Mouse (Mus musculus) kidney, adult 2 months (tissue): ENCODE data around the gene Mex3a.

Source experiments
- CTCF ChIP-seq: fragments of 200-500 bp; conservative IDR thresholded peaks from 2 replicates; pipeline ENCODE4 v1.5.1; 2011; ENCODE audit warnings: low read depth, mild to moderate bottlenecking, control low read depth, low read length, moderate library complexity, mixed read lengths; ENCODE audit not compliant: insufficient read depth, insufficient read length
- POLR2A ChIP-seq: fragments of 200-500 bp; IDR thresholded peaks from one replicate; pipeline ENCODE4 v1.6.1; 2011; ENCODE audit warnings: low read depth, low read length, control low read depth

- TF ChIP-seq POLR2A (no peak), CTCF (no peak)
Measured at GRCm38 (mm10) chr3:88510421-88511289, 21.5 kb upstream of the Mex3a start.
